Mouse (Mus musculus): ENCODE measurements around the gene Kansl1.

DNA sequence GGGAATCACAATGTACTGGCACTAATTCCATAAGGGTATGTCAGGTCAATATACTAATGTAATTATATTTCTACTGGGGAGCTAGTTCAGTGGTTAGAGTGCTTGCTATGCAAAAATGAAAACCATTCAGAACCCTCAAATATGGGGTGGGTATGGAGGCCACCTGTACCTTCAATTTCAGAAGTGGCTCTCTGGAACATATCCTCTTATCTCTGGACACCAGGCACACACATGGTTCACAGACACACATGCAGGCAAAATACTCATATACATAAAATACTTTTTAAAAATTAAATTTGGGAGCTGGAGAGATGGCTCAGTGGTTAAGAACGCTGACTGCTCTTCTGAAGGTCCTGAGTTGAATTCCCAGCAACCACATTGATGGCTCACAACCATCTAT lies 16.0 kb downstream of the Kansl1 start:
- no peak for TF ChIP-seq CTCF (IDR thresholded peaks at IDR 0.05; ENCODE audit: extremely low read depth, insufficient read length, insufficient replicate concordance, low read depth, low read length)
- no peak for TF ChIP-seq POLR2A (IDR thresholded peaks at IDR 0.05; ENCODE audit: low read depth, low read length)
